In genomic region chr5:35278019-35278418, GRCm38 (mm10) we compare ENCODE assay signal across 8 mouse cellular contexts. TPM values are rescaled to one million over a fixed set of nuclear protein-coding genes. Genes with fewer than 3 reads are reported as not detected.
A peak's percentile ranks its signal among the peaks of the same experiment; 100 is the strongest.
DNase-seq lines count a peak whose midpoint lies in the region; ATAC-seq lines count a peak whose summit lies in the region.

Gene Adra2c, plus strand, starts transcription at chr5:35278319.

- DNase-seq in kidney, adult 8-10 months = no peak
- DNase-seq in embryonic facial prominence, embryonic 10.5 days (ENCODE audit: low spot score) = no peak
- no peak for DNase-seq in midbrain, embryonic 11.5 days (ENCODE audit: low spot score, missing footprints)
- DNase-seq in urinary bladder, adult 2 months (ENCODE audit: low spot score) = no peak
- no peak for DNase-seq in thymus, postnatal 0 days (ENCODE audit: low spot score)

- H3K9ac ChIP-seq in kidney, embryonic 14.5 days (ENCODE audit: low read depth, low read length) = peak within 1 kb of the TSS; percentile 47
- peak within 1 kb of the TSS; percentile 66 for H3K9ac ChIP-seq in hindbrain, embryonic 13.5 days
- H3K9ac ChIP-seq in midbrain, embryonic 11.5 days (ENCODE audit: low read length) = no peak within 1 kb of the TSS

- no peaks in the 10 kb centered on the region for H3K36me3 ChIP-seq in kidney, embryonic 14.5 days (ENCODE audit: control insufficient read depth, insufficient read depth, low read length)
- H3K36me3 ChIP-seq in embryonic facial prominence, embryonic 10.5 days (replicated peaks) = no peaks in the 10 kb centered on the region
- H3K36me3 ChIP-seq in hindbrain, embryonic 13.5 days = no peaks in the 10 kb centered on the region
- H3K36me3 ChIP-seq in midbrain, embryonic 11.5 days (ENCODE audit: control insufficient read depth, insufficient read depth, low read length) = no peaks in the 10 kb centered on the region

- H3K4me1 ChIP-seq in kidney, embryonic 14.5 days (ENCODE audit: control insufficient read depth, insufficient read depth, low read length) = peaks cover 8% of the 10 kb centered on the region
- peaks cover 28% of the 10 kb centered on the region for H3K4me1 ChIP-seq in embryonic facial prominence, embryonic 10.5 days
- peaks cover 36% of the 10 kb centered on the region for H3K4me1 ChIP-seq in hindbrain, embryonic 13.5 days (replicated peaks)
- H3K4me1 ChIP-seq in midbrain, embryonic 11.5 days (ENCODE audit: control insufficient read depth, insufficient read depth, low read length) = peaks cover 15% of the 10 kb centered on the region

- H3K4me3 ChIP-seq in kidney, embryonic 14.5 days (ENCODE audit: low read length) = peak within 1 kb of the TSS; percentile 54
- H3K4me3 ChIP-seq in embryonic facial prominence, embryonic 10.5 days = peak within 1 kb of the TSS; percentile 66
- H3K4me3 ChIP-seq in hindbrain, embryonic 13.5 days = peak within 1 kb of the TSS; percentile 56
- H3K4me3 ChIP-seq in midbrain, embryonic 11.5 days (ENCODE audit: low read depth, low read length) = peak within 1 kb of the TSS; percentile 45

- H3K4me2 ChIP-seq in kidney, embryonic 14.5 days (replicated peaks; ENCODE audit: low read depth, low read length) = peak within 1 kb of the TSS; percentile 96
- peak within 1 kb of the TSS; percentile 86 for H3K4me2 ChIP-seq in hindbrain, embryonic 13.5 days
- peak within 1 kb of the TSS; percentile 78 for H3K4me2 ChIP-seq in midbrain, embryonic 11.5 days

- ATAC-seq in kidney, embryonic 14.5 days (ENCODE audit: low FRiP score, low TSS enrichment) = no peak
- ATAC-seq in hindbrain, embryonic 13.5 days (ENCODE audit: low FRiP score) = no peak
- ATAC-seq in midbrain, embryonic 11.5 days (ENCODE audit: low FRiP score) = no peak
- ATAC-seq in CD4-positive, CD25-positive, alpha-beta regulatory T cell, adult 4 months = no peak

- H3K27me3 ChIP-seq in kidney, embryonic 14.5 days (ENCODE audit: control insufficient read depth, insufficient read depth, low read length) = peaks cover 57% of the 10 kb centered on the region
- peaks cover 83% of the 10 kb centered on the region for H3K27me3 ChIP-seq in embryonic facial prominence, embryonic 10.5 days (replicated peaks; ENCODE audit: low read depth, poor library complexity, severe bottlenecking)
- peaks cover 88% of the 10 kb centered on the region for H3K27me3 ChIP-seq in hindbrain, embryonic 13.5 days
- peaks cover 62% of the 10 kb centered on the region for H3K27me3 ChIP-seq in midbrain, embryonic 11.5 days (ENCODE audit: control insufficient read depth, insufficient read depth, low read length)

- no peak within 1 kb of the TSS for H3K27ac ChIP-seq in kidney, embryonic 14.5 days (ENCODE audit: low read depth, low read length)
- no peak within 1 kb of the TSS for H3K27ac ChIP-seq in embryonic facial prominence, embryonic 10.5 days (replicated peaks)
- no peak within 1 kb of the TSS for H3K27ac ChIP-seq in hindbrain, embryonic 13.5 days
- H3K27ac ChIP-seq in midbrain, embryonic 11.5 days (ENCODE audit: low read depth, low read length) = no peak within 1 kb of the TSS

- WGBS in kidney, embryonic 14.5 days = 56% methylated on average over 3 of the region's 3 CpGs
- WGBS in embryonic facial prominence, embryonic 10.5 days = 35% methylated on average over 3 of the region's 3 CpGs
- 43% methylated on average over 3 of the region's 3 CpGs for WGBS in hindbrain, embryonic 13.5 days
- 43% methylated on average over 3 of the region's 3 CpGs for WGBS in midbrain, embryonic 11.5 days

- H3K9me3 ChIP-seq in kidney, embryonic 14.5 days (ENCODE audit: control insufficient read depth, low read length) = no peaks in the 10 kb centered on the region
- H3K9me3 ChIP-seq in embryonic facial prominence, embryonic 10.5 days = no peaks in the 10 kb centered on the region
- no peaks in the 10 kb centered on the region for H3K9me3 ChIP-seq in hindbrain, embryonic 13.5 days
- H3K9me3 ChIP-seq in midbrain, embryonic 11.5 days (ENCODE audit: control insufficient read depth, low read length) = no peaks in the 10 kb centered on the region

RNA-seq across cellular contexts. Expression of gene Adra2c, which starts in this region (rescaled TPM):
- polyA plus RNA-seq in kidney, embryonic 14.5 days (2014; fragmentation: Nextera tagmentation; extraction: Ambion mirVana) = 0.47 and 0.58 TPM in 2 replicates
- polyA plus RNA-seq in embryonic facial prominence, embryonic 10.5 days (2016; fragmentation: Nextera tagmentation; extraction: Ambion mirVana) = 0.04 TPM in 1 of 2 replicates, not detected in the other
- polyA plus RNA-seq in hindbrain, embryonic 13.5 days (2015; fragmentation: Nextera tagmentation; extraction: Ambion mirVana) = 0.21 and 0.36 TPM in 2 replicates
- polyA plus RNA-seq in midbrain, embryonic 11.5 days (2014; fragmentation: Nextera tagmentation; extraction: Ambion mirVana) = 0.05 TPM in 1 of 2 replicates, not detected in the other
- polyA plus RNA-seq in urinary bladder, adult 2 months (2012; rRNA removed) = 0.33 and 0.34 TPM in 2 replicates
- not detected for polyA plus RNA-seq in CD4-positive, CD25-positive, alpha-beta regulatory T cell, adult 4 months (2017; shearing (Covaris generic))
- polyA plus RNA-seq in thymus, postnatal 0 days (2015; fragmentation: Nextera tagmentation; extraction: Ambion mirVana) = 0.09 and 0.24 TPM in 2 replicates
